Mouse (Mus musculus) midbrain, embryonic 11.5 days (tissue): Measurements from ENCODE around the gene Cpeb3. TPM values are rescaled to one million over a fixed set of nuclear protein-coding genes. Genes with fewer than 3 reads are reported as not detected.

Source experiments
- ATAC-seq: fragments of 200-750 bp; cut with Nextera tagmentation; 2 replicates; pipeline ENCODE4 v1.8.0; 2017; ENCODE audit warnings: moderate TSS enrichment, moderate library complexity; ENCODE audit not compliant: low FRiP score
- DNase-seq: peaks from one replicate; pipeline ENCODE4 v3.0.0; 2015; ENCODE audit warnings: low spot score; ENCODE audit errors: missing footprints
- H3K27ac ChIP-seq: fragments of 300-500 bp; sonication (generic); 2 replicates; pipeline ENCODE4 v1.5.1; 2014; ENCODE audit warnings: low read depth, low read length
- H3K27me3 ChIP-seq: fragments of 300-500 bp; sonication (generic); 2 replicates; pipeline ENCODE4 v1.6.1; 2014; ENCODE audit warnings: mild to moderate bottlenecking, low read length, moderate library complexity, mixed read lengths; ENCODE audit not compliant: control insufficient read depth, insufficient read depth
- H3K36me3 ChIP-seq: fragments of 300-500 bp; sonication (generic); 2 replicates; pipeline ENCODE4 v1.6.1; 2014; ENCODE audit warnings: mild to moderate bottlenecking, low read length, moderate library complexity, mixed read lengths; ENCODE audit not compliant: control insufficient read depth, insufficient read depth
- H3K4me1 ChIP-seq: fragments of 300-500 bp; sonication (generic); 2 replicates; pipeline ENCODE4 v1.6.1; 2014; ENCODE audit warnings: low read length; ENCODE audit not compliant: control insufficient read depth, insufficient read depth
- H3K4me2 ChIP-seq: fragments of 300-500 bp; sonication (generic); 2 replicates; pipeline ENCODE4 v1.6.1; 2014; ENCODE audit warnings: mild to moderate bottlenecking, moderate library complexity
- H3K4me3 ChIP-seq: fragments of 300-500 bp; sonication (generic); 2 replicates; pipeline ENCODE4 v1.5.1; 2014; ENCODE audit warnings: low read depth, low read length
- H3K9ac ChIP-seq: fragments of 300-500 bp; sonication (generic); 2 replicates; pipeline ENCODE4 v1.6.1; 2014; ENCODE audit warnings: low read length
- H3K9me3 ChIP-seq: fragments of 300-500 bp; sonication (generic); 2 replicates; pipeline ENCODE4 v1.6.1; 2016; ENCODE audit warnings: low read length; ENCODE audit not compliant: control insufficient read depth
- WGBS: fragments of 180-500 bp; shearing (Covaris S2); extraction: QIAGEN DNeasy Blood & Tissue Kit; methylation state at CpG from one replicate; pipeline ENCODE4 v1.1.7; 2014; 5-methylcytosine and 5-hydroxymethylcytosine counted together
- polyA plus RNA-seq: library from polyadenylated mRNA; unstranded; fragments of >200 nt; fragmentation: Nextera tagmentation; extraction: Ambion mirVana; gene quantifications from 2 replicates; pipeline ENCODE4 v1.2.1, GENCODE M21; 2014

Gene Cpeb3
- polyA plus RNA-seq, 1 experiment from 2014 or later = 3.1 TPM

DNA sequence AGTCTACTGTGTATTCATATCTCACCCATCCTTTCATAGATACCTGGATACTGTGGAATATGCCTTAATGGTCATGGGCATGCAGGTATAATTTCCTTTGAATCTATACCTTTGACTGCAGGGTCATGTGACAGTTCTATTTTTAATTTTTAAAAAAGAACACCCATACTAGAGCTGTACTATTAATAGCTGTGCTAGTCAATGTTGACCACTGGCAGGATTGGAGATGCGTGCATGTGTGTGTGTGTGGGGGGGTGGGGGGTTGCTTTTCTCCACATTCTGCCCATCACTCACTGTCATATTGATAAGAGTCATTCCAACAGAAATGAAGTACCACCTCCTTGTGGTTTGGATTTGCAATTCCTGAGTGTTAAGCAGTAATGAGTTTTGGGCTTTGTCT lies 92.6 kb downstream of the Cpeb3 start:
- no peak overlapping the region for H3K9ac ChIP-seq
- no peaks in the 10 kb centered on the region for H3K36me3 ChIP-seq
- H3K4me3 ChIP-seq = no peak overlapping the region
- no peak overlapping the region for H3K4me2 ChIP-seq
- no peaks in the 10 kb centered on the region for H3K4me1 ChIP-seq
- no peak for ATAC-seq
- no peaks in the 10 kb centered on the region for H3K9me3 ChIP-seq
- DNase-seq = no peak
- 95% methylated on average over 1 of the region's 1 CpGs for WGBS
- no peaks in the 10 kb centered on the region for H3K27me3 ChIP-seq
- no peak overlapping the region for H3K27ac ChIP-seq

DNA sequence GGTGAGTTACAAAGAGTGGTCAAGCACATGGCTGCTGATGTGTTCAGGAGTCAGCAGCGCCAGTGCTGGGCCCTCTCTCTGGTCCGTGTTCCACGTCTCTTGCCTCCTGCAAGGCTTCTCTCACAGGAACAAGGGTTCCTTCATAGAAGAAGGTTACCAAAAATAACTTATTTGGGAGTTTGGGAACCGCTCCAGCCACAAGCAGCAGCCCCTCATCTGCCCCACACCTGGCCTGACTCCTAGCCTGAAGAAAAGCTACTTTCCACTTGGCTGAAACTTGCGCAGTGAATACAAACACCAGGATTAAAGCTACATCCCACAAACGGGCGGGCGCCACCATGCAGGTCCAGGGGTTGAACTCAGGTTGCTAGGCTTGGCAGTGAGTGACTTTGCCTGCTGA lies 93.0 kb downstream of the Cpeb3 start:
- 85% methylated on average over 8 of the region's 8 CpGs for WGBS
- DNase-seq (peak; percentile 54), ATAC-seq (no peak)
- no peak overlapping the region for H3K4me2 ChIP-seq
- no peak overlapping the region for H3K27ac ChIP-seq
- no peaks in the 10 kb centered on the region for H3K36me3 ChIP-seq
- H3K9me3 ChIP-seq = no peaks in the 10 kb centered on the region
- no peak overlapping the region for H3K4me3 ChIP-seq
- H3K4me1 ChIP-seq = no peaks in the 10 kb centered on the region
- H3K9ac ChIP-seq = no peak overlapping the region
- H3K27me3 ChIP-seq = no peaks in the 10 kb centered on the region

DNA sequence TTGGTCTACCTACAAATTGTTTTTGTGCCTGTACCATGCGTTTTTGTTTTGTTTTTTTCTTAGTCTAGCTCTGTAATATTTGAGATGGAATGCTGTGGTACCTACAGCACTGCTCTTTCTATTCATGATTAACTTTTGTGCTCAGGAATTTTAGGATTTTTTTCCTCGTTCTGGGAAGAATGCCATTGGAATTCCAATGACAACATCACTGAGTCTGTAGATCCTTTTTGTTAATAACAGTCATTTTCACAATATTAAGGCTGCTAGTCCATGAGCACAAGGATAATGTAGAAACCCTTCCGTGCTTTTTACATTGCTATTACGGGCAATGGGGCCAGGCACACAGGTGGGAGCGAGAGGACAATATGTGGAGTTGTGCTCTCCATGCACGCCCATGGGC lies 96.6 kb downstream of the Cpeb3 start:
- no peaks in the 10 kb centered on the region for H3K4me1 ChIP-seq
- no peak overlapping the region for H3K27ac ChIP-seq
- ATAC-seq (no peak), DNase-seq (peak; percentile 47)
- no peak overlapping the region for H3K9ac ChIP-seq
- no peaks in the 10 kb centered on the region for H3K36me3 ChIP-seq
- H3K4me2 ChIP-seq = no peak overlapping the region
- no peak overlapping the region for H3K4me3 ChIP-seq
- H3K9me3 ChIP-seq = no peaks in the 10 kb centered on the region
- WGBS = 88% methylated on average over 6 of the region's 6 CpGs
- H3K27me3 ChIP-seq = no peaks in the 10 kb centered on the region

DNA sequence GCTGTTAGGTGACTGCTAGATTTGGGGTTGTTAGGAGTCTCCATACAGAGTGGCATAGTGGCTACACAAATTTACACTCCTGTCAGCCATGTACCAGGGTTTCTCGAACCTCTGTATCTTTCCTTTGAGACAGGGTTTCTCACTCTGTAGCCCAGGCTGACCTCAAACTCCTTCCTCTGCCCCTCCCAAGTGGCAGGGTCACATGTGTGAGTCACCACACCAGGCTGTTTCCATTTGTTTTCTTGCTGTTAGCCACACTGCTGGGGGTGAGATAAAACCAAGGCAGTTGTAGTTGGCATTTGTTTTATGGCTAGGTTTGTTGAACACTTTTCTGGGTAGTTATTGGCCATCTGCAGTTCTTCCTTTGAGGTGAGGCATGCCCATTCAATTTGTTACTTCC lies 97.9 kb downstream of the Cpeb3 start:
- ATAC-seq (no peak), DNase-seq (peak; percentile 39)
- H3K27ac ChIP-seq = no peak overlapping the region
- no peak overlapping the region for H3K9ac ChIP-seq
- WGBS = 46% methylated on average over 1 of the region's 1 CpGs
- H3K27me3 ChIP-seq = no peaks in the 10 kb centered on the region
- H3K4me3 ChIP-seq = no peak overlapping the region
- no peaks in the 10 kb centered on the region for H3K4me1 ChIP-seq
- no peaks in the 10 kb centered on the region for H3K36me3 ChIP-seq
- H3K9me3 ChIP-seq = no peaks in the 10 kb centered on the region
- no peak overlapping the region for H3K4me2 ChIP-seq

DNA sequence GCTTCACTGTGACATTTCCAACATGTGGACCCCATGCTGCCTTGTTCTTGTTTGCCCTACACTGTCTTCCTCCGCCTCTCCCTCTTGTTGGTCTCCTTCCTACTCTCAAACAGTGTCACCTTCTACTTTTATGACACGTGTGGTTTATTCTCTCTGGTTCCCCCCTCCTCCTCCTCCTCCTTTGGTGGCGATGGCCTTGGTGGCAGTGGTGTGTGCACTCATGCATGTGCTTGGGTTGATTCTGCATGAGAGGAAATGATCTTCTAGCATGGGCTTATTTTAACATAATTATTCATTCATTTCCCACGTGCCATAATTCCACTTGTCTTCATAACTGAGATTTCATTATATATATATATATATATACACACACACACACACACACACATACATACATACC lies 98.5 kb downstream of the Cpeb3 start:
- no peak overlapping the region for H3K4me2 ChIP-seq
- no peaks in the 10 kb centered on the region for H3K36me3 ChIP-seq
- H3K4me1 ChIP-seq = no peaks in the 10 kb centered on the region
- no peak overlapping the region for H3K27ac ChIP-seq
- H3K27me3 ChIP-seq = no peaks in the 10 kb centered on the region
- H3K4me3 ChIP-seq = no peak overlapping the region
- DNase-seq (no peak), ATAC-seq (no peak)
- no peaks in the 10 kb centered on the region for H3K9me3 ChIP-seq
- no peak overlapping the region for H3K9ac ChIP-seq
- 85% methylated on average over 4 of the region's 4 CpGs for WGBS

DNA sequence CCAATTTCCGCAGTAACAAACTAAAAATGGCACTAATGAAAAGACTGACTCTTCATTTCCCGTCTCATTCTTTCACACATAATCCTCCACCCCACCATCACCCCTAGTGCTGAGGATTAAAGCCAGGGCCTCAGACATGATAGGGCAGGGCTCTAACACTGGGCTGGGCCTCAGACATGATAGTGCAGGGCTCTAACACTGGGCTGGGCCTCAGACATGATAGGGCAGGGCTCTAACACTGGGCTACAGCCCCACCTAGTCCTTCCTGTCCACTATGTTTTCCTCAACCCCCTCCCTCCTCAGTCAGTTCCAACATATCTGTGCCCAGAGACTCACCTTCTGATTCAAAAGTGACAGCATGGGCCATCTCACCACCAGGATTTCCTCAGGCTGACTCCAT lies 107.7 kb downstream of the Cpeb3 start:
- WGBS = 58% methylated on average over 2 of the region's 2 CpGs

DNA sequence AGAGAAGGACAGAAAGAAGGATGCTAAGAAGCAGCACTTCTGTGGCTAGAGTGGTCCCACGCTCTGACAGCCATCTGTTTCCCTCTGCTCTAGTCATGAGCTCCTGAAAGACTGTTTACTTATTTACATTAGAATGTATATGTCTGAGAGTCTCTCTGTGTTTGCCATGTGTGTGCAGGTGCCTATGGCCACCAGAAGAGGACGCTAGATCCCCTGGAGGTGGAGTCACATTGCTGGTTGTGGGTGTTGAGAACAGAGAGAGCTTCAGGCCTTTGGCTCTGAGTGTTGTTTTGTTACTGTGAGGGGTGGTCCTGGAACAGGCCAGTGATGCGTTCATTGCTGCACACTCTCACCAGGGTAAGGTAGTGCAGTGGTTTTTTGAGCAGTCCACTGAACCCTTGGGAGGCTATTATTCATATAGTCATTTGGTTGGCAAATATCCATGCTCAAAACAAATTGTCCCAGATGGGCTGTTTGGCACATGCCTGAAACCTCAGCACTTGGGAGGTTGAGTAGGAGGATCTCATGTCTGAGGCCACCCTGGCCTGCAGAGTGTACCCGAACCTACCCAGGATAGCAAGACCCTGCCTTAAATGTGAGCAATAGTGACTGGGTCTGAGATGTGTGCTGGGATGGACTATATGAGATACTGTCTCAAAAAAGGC lies 112.6 kb downstream of the Cpeb3 start:
- DNase-seq (no peak), ATAC-seq (no peak)
- Histone ChIP-seq H3K9me3 (no peaks in the 10 kb centered on the region), H3K4me3 (no peak overlapping the region), H3K36me3 (no peaks in the 10 kb centered on the region), H3K27ac (no peak overlapping the region), H3K27me3 (no peaks in the 10 kb centered on the region), H3K4me2 (no peak overlapping the region), H3K9ac (no peak overlapping the region), H3K4me1 (no peaks in the 10 kb centered on the region)
- 75% methylated on average over 4 of the region's 4 CpGs for WGBS

More for the DNA sequence above, 107.7 kb downstream of the Cpeb3 start:
- Histone ChIP-seq H3K9me3 (no peaks in the 10 kb centered on the region), H3K27me3 (no peaks in the 10 kb centered on the region), H3K27ac (no peak overlapping the region), H3K36me3 (no peaks in the 10 kb centered on the region), H3K4me1 (no peaks in the 10 kb centered on the region), H3K4me2 (no peak overlapping the region), H3K4me3 (no peak overlapping the region), H3K9ac (no peak overlapping the region)
- ATAC-seq (no peak), DNase-seq (no peak)

DNA sequence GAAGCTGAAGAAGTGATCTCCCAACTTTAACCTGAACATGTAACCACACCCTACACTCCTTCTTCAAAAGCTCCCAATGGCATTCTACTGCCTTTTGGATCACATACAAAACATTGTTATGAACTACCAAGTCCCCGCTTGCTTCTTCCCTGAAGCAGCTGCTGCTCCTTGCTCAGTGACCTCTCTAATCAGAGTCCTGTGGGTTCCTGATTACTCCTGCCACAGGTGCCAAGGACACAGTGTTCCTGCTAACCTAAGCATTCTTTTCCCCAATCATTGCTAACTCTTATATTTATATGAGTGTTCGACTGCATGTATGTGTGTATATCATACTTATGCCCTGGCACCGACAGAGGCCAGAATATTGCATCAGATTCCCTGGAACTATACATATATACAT lies 115.2 kb downstream of the Cpeb3 start:
- no peak overlapping the region for H3K4me2 ChIP-seq
- DNase-seq (no peak), ATAC-seq (no peak)
- H3K4me3 ChIP-seq = no peak overlapping the region
- WGBS = 93% methylated on average over 3 of the region's 3 CpGs
- no peaks in the 10 kb centered on the region for H3K9me3 ChIP-seq
- peaks cover 7% of the 10 kb centered on the region for H3K4me1 ChIP-seq
- H3K36me3 ChIP-seq = no peaks in the 10 kb centered on the region
- H3K9ac ChIP-seq = no peak overlapping the region
- H3K27ac ChIP-seq = no peak overlapping the region
- no peaks in the 10 kb centered on the region for H3K27me3 ChIP-seq

DNA sequence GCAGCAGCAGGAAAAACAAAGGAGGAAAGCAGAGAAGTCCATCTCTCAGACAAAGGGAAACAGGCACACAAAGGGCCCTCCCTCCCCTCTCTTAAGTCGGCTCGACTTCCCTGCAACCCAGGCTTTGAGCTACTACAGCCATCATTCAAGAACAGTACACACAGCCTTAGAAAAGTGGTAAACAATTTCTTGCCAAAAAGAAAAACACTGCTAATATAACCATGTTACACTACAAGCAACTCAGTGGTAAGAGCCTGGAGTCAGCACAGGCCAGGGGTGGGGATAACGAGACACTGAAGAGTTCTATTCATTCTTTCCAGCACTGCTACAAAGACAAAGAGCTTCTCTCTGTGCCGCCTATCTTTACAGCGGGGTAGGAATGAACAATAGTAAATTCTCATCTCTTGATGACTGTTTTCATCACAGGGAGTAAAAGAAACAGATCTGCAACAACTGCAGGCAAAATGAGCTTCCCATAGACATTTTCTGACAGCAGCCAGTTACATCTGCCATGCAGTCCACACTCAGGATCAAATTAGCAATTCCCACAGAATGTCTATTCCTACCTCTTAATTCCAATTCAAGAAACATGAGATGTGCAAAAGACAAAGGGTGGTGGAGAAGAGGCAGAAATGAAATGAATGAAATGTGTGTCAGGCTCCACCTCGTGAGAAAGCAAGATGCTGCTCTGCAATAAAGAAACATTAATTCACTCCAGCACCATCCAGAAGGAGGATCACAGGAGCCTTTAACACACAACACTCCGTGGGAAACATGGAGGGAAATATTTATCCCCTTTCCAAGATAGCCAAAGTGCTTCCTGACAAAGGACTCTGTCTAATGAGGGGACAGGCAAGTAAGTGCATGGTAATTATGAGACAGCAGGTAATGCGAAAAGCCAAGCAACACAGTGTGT lies 118.0 kb downstream of the Cpeb3 start:
- DNase-seq = peak; percentile 91
- Histone ChIP-seq H3K4me2 (no peak overlapping the region), H3K9ac (peak overlapping the region; percentile 56), H3K9me3 (no peaks in the 10 kb centered on the region), H3K27ac (peak overlapping the region; percentile 15; the same call in 1 of the 2 replicates), H3K4me1 (peaks cover 7% of the 10 kb centered on the region), H3K36me3 (no peaks in the 10 kb centered on the region), H3K27me3 (no peaks in the 10 kb centered on the region), H3K4me3 (no peak overlapping the region)
- WGBS = 20% methylated on average over 8 of the region's 8 CpGs
- ATAC-seq = peak; percentile 72
